Mouse (Mus musculus): Measurements from ENCODE around the gene Trpc1. TPM values are rescaled to one million over a fixed set of nuclear protein-coding genes. Genes with fewer than 3 reads are reported as not detected.

Trpc1 gene
- polyA plus RNA-seq, 1 experiment from 2014 or later = 4.1 TPM

DNA sequence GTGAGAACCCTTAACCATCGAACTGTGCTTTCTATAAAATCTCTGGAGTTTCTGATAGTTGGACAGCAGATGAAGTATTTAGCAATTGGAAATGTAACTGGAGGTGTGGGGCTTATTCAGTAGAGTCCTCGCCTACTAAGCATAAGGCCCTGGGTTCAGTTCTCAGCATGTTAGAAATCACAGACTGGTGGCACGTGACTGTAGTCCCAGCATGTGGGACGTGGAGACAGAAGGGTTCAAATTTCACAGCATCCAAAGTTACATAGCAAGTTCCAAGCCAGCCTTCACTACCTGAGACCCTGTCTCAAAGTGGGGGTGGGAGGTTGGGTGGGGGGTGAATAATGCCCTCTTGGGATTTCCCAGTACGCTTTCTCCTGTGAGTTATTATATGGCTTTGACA, 81.9 kb downstream of the Trpc1 start:
- WGBS = 61% methylated on average over 5 of the region's 5 CpGs

DNA sequence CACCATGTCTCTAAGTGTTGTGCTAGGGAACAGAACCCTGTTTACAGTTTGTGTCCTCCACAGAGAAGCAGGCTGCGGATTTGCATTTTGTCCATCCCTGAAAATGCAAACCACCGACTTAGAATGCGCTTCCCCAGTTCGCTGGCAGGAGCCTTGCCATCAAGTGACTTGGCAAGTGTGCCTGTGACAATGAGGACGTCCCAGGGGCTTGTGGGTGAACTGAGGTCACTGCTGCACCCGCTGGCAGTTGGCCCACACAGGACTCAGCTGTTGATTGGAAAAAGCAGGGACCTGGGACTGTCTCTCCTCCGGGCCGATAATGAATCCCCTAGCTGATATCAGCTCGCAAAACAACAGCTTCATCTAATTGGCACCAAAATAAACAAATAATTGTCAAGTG, 82.3 kb downstream of the Trpc1 start:
- DNase-seq (ENCODE audit: low spot score) (peak; percentile 19), ATAC-seq (ENCODE audit: low FRiP score) (peak; percentile 43; the same call in 1 of the 2 replicates)
- Histone ChIP-seq H3K4me2 (replicated peaks; ENCODE audit: low read depth, low read length) (no peak overlapping the region), H3K4me3 (ENCODE audit: low read depth, low read length) (no peak overlapping the region), H3K9ac (ENCODE audit: low read depth, low read length) (no peak overlapping the region), H3K27ac (ENCODE audit: low read depth, low read length) (no peak overlapping the region), H3K36me3 (ENCODE audit: control insufficient read depth, insufficient read depth, low read length) (no peaks in the 10 kb centered on the region), H3K4me1 (replicated peaks; ENCODE audit: control insufficient read depth, insufficient read depth, low read length) (no peaks in the 10 kb centered on the region; the same call in 1 of the 2 replicates), H3K27me3 (ENCODE audit: control insufficient read depth, insufficient read depth, low read length) (no peaks in the 10 kb centered on the region), H3K9me3 (ENCODE audit: control insufficient read depth, low read length) (no peaks in the 10 kb centered on the region)
- 36% methylated on average over 9 of the region's 9 CpGs for WGBS

More for the DNA sequence above, 81.9 kb downstream of the Trpc1 start:
- Histone ChIP-seq H3K9me3 (ENCODE audit: control insufficient read depth, low read length) (no peaks in the 10 kb centered on the region), H3K4me1 (replicated peaks; ENCODE audit: control insufficient read depth, insufficient read depth, low read length) (no peaks in the 10 kb centered on the region; the same call in 1 of the 2 replicates), H3K27me3 (ENCODE audit: control insufficient read depth, insufficient read depth, low read length) (no peaks in the 10 kb centered on the region), H3K36me3 (ENCODE audit: control insufficient read depth, insufficient read depth, low read length) (no peaks in the 10 kb centered on the region), H3K27ac (ENCODE audit: low read depth, low read length) (no peak overlapping the region), H3K9ac (ENCODE audit: low read depth, low read length) (no peak overlapping the region), H3K4me2 (replicated peaks; ENCODE audit: low read depth, low read length) (no peak overlapping the region), H3K4me3 (ENCODE audit: low read depth, low read length) (no peak overlapping the region)
- no peak for DNase-seq (ENCODE audit: low spot score)
- no peak for ATAC-seq (ENCODE audit: low FRiP score)

DNA sequence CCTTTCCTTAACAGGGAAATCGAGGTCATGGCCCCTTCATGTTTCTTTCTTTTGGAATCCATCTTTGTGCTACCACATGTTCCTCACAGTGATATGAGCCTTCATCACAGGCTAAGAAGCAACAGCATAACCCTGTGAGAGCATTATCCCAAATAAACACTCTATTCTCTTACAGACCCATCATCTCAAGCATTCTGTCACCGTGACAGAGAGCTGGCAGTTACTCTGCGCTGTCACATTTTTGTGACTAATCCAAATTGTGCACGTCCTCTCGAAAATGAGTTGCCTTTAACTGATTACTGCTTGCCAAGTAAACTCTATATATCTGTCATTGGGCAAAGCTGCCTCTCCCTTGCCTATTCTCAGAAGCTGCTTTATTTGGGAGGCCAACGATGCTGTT, 84.3 kb downstream of the Trpc1 start:
- no peaks in the 10 kb centered on the region for H3K9me3 ChIP-seq (ENCODE audit: control insufficient read depth, low read length)
- H3K27ac ChIP-seq (ENCODE audit: low read depth, low read length) = no peak overlapping the region
- H3K4me2 ChIP-seq (replicated peaks; ENCODE audit: low read depth, low read length) = no peak overlapping the region
- H3K36me3 ChIP-seq (ENCODE audit: control insufficient read depth, insufficient read depth, low read length) = no peaks in the 10 kb centered on the region
- no peak overlapping the region for H3K9ac ChIP-seq (ENCODE audit: low read depth, low read length)
- 85% methylated on average over 6 of the region's 6 CpGs for WGBS
- no peak overlapping the region for H3K4me3 ChIP-seq (ENCODE audit: low read depth, low read length)
- ATAC-seq (ENCODE audit: low FRiP score) (no peak), DNase-seq (ENCODE audit: low spot score) (no peak)
- no peaks in the 10 kb centered on the region; the same call in 1 of the 2 replicates for H3K4me1 ChIP-seq (replicated peaks; ENCODE audit: control insufficient read depth, insufficient read depth, low read length)
- H3K27me3 ChIP-seq (ENCODE audit: control insufficient read depth, insufficient read depth, low read length) = no peaks in the 10 kb centered on the region

DNA sequence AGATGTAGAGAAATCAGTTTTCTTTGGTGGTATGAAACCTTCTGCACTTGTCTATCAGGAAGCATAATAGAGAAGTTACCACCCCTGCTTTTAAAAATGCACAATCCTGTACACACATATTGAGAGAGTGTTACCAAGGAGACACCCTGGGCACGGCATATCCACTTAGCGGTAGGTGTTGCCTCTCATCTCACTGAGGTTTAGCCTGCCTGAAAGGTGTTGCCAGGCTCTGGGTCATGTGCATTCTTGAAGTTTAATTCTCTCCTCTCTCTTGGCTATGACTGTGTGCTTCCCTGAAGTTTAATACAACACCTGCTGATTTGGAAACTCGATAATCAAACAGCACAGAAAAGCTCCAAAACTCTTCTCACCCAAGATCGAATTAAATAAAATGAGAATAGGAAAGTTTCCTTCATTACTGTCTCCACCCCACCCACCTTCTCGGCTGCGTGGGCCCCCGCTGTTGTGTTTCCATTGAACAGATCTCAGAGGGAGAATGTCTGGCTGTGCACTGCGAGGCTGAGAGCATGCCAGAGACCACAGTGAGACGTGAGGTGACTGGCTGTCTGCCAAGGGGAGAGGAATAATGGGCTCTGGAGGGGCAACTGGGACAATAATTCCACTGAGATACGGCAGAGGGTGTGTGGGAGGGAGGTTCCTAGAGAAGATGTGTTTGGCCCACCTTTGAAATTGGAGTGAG, 85.7 kb downstream of the Trpc1 start:
- 77% methylated on average over 10 of the region's 10 CpGs for WGBS
- Histone ChIP-seq H3K4me3 (ENCODE audit: low read depth, low read length) (no peak overlapping the region), H3K9me3 (ENCODE audit: control insufficient read depth, low read length) (no peaks in the 10 kb centered on the region), H3K4me1 (replicated peaks; ENCODE audit: control insufficient read depth, insufficient read depth, low read length) (no peaks in the 10 kb centered on the region; the same call in 1 of the 2 replicates), H3K9ac (ENCODE audit: low read depth, low read length) (no peak overlapping the region), H3K27me3 (ENCODE audit: control insufficient read depth, insufficient read depth, low read length) (no peaks in the 10 kb centered on the region), H3K27ac (ENCODE audit: low read depth, low read length) (no peak overlapping the region), H3K36me3 (ENCODE audit: control insufficient read depth, insufficient read depth, low read length) (no peaks in the 10 kb centered on the region), H3K4me2 (replicated peaks; ENCODE audit: low read depth, low read length) (no peak overlapping the region)
- DNase-seq (ENCODE audit: low spot score) (no peak), ATAC-seq (ENCODE audit: low FRiP score) (no peak)

DNA sequence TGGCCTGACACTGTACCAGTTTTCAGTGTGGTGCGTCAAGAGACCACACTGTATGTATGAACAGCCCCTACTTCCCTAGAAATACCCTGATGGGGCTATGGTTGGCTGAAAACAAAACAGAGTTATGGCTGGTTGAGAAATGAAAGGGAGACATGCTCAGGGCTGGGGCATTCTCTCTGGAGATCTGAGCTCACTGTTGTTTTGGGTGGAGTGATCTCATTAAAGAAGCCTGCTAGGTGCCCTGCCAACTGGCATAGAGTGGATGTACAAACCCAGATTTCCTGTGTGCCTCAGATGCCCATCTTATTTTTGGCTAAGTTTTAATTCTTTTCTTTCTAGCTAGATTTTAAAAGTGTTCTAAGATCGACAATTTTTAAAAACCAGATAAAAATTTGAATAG, 92.2 kb downstream of the Trpc1 start:
- no peak overlapping the region for H3K4me3 ChIP-seq (ENCODE audit: low read depth, low read length)
- no peak overlapping the region for H3K27ac ChIP-seq (ENCODE audit: low read depth, low read length)
- 81% methylated on average over 2 of the region's 2 CpGs for WGBS
- no peaks in the 10 kb centered on the region for H3K36me3 ChIP-seq (ENCODE audit: control insufficient read depth, insufficient read depth, low read length)
- no peak overlapping the region for H3K4me2 ChIP-seq (replicated peaks; ENCODE audit: low read depth, low read length)
- DNase-seq (ENCODE audit: low spot score) = no peak
- H3K27me3 ChIP-seq (ENCODE audit: control insufficient read depth, insufficient read depth, low read length) = no peaks in the 10 kb centered on the region
- H3K4me1 ChIP-seq (replicated peaks; ENCODE audit: control insufficient read depth, insufficient read depth, low read length) = no peaks in the 10 kb centered on the region
- no peaks in the 10 kb centered on the region for H3K9me3 ChIP-seq (ENCODE audit: control insufficient read depth, low read length)
- no peak overlapping the region for H3K9ac ChIP-seq (ENCODE audit: low read depth, low read length)
- no peak for ATAC-seq (ENCODE audit: low FRiP score)

Other genes starting within 250 kb of the Trpc1 start
- gene U2surp, start 238.4 kb downstream of the Trpc1 start, polyA plus RNA-seq (2014; fragmentation: Nextera tagmentation; extraction: Ambion mirVana) = 142 and 183 TPM in 2 replicates
- 0.37 and 0.46 TPM in 2 replicates for gene Paqr9, start 190.7 kb downstream of the Trpc1 start, polyA plus RNA-seq (2014; fragmentation: Nextera tagmentation; extraction: Ambion mirVana)
- gene Pcolce2, start 112.8 kb downstream of the Trpc1 start, polyA plus RNA-seq (2014; fragmentation: Nextera tagmentation; extraction: Ambion mirVana) = 2.5 and 2.6 TPM in 2 replicates
- gene Pls1, start 94.9 kb upstream of the Trpc1 start, polyA plus RNA-seq (2014; fragmentation: Nextera tagmentation; extraction: Ambion mirVana) = 7.1 and 8.3 TPM in 2 replicates
- 21.9 and 22.0 TPM in 2 replicates for gene Atr, start 107.2 kb upstream of the Trpc1 start, polyA plus RNA-seq (2014; fragmentation: Nextera tagmentation; extraction: Ambion mirVana)
- 15.5 and 35.8 TPM in 2 replicates for gene Xrn1, start 204.4 kb upstream of the Trpc1 start, polyA plus RNA-seq (2014; fragmentation: Nextera tagmentation; extraction: Ambion mirVana)